ENCODE assay signal across 16 mouse cellular contexts in the genomic region with DNA sequence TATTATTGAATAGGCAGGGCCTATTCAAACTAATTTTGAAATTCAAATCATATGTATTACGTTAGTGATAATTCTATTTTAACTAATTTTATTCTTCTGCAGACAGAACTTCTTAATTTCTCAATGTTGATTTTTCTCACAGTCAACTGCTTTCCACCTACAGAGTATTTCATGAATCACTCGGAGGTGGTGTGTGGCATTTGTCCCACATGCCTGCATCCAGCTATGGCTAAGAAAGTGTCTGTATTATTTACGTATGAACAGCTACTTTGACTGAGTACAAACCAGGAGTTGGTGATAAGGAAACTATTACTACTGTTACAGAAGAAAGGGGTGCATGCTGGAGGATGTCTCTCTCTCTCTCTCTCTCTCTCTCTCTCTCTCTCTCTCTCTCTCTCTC.
"Had no signal": no experiment of that assay in that cellular context is flagged by ENCODE, and none has a peak within 500 bp of the region (broad histone marks: within the 10 kb centered on the region; RNA-seq: fewer than 3 reads in every experiment).

No protein-coding gene starts in this region.

- DNase-seq: gastrocnemius, adult 2 months; gastrocnemius, postnatal 10 days; gastrocnemius, postnatal 25 days; heart, adult 18-20 months; heart, postnatal 10 days; heart, postnatal 4 days; kidney, adult 18-20 months; kidney, adult 8-10 months; kidney, postnatal 10 days; kidney, postnatal 25 days; kidney, postnatal 4 days; liver had no signal

- ATAC-seq: hindbrain, embryonic 16.5 days; inflammation-experienced regulatory T-cells, adult 6 months; intestine, embryonic 15.5 days; intestine, postnatal 0 days had no signal
